Mouse (Mus musculus) stomach, postnatal 0 days (tissue): ENCODE data around the gene Ppid. TPM values are rescaled to one million over a fixed set of nuclear protein-coding genes. Genes with fewer than 3 reads are reported as not detected.

ENCODE experiments used
- ATAC-seq: fragments of 200-750 bp; cut with Nextera tagmentation; 2 replicates; pipeline ENCODE4 v1.8.0; 2017; ENCODE audit not compliant: low FRiP score, low TSS enrichment
- DNase-seq: peaks from one replicate; pipeline ENCODE4 v3.0.0-alpha.2; 2016; ENCODE audit warnings: low spot score
- H3K27ac ChIP-seq: fragments of 300-500 bp; sonication (generic); replicated peaks from 2 replicates; pipeline ENCODE4 v1.5.1; 2014; ENCODE audit warnings: mild to moderate bottlenecking, control low read depth
- H3K27me3 ChIP-seq: fragments of 300-500 bp; sonication (generic); 2 replicates; pipeline ENCODE4 v1.6.1; 2014; ENCODE audit warnings: low read length; ENCODE audit not compliant: control insufficient read depth, insufficient read depth
- H3K36me3 ChIP-seq: fragments of 300-500 bp; sonication (generic); 2 replicates; pipeline ENCODE4 v1.6.1; 2014; ENCODE audit warnings: low read length, mixed read lengths; ENCODE audit not compliant: control insufficient read depth, insufficient read depth
- H3K4me1 ChIP-seq: fragments of 300-500 bp; sonication (generic); replicated peaks from 2 replicates; pipeline ENCODE4 v1.6.1; 2014; ENCODE audit warnings: antibody characterized with exemption; ENCODE audit not compliant: control insufficient read depth, insufficient read depth
- H3K4me2 ChIP-seq: fragments of 300-500 bp; sonication (generic); replicated peaks from 2 replicates; pipeline ENCODE4 v1.6.1; 2014; ENCODE audit warnings: low read depth, mild to moderate bottlenecking, control low read depth, moderate library complexity
- H3K4me3 ChIP-seq: fragments of 300-500 bp; sonication (generic); 2 replicates; pipeline ENCODE4 v1.5.1; 2014; ENCODE audit warnings: low read depth, low read length, control low read depth
- H3K9ac ChIP-seq: fragments of 300-500 bp; sonication (generic); 2 replicates; pipeline ENCODE4 v1.6.1; 2014; ENCODE audit warnings: mild to moderate bottlenecking, low read length, control low read depth, mixed read lengths
- H3K9me3 ChIP-seq: fragments of 300-500 bp; sonication (generic); 2 replicates; pipeline ENCODE4 v1.6.1; 2016; ENCODE audit warnings: low read length; ENCODE audit not compliant: control insufficient read depth
- CTCF ChIP-seq: IDR thresholded peaks from 2 replicates; pipeline ENCODE4 v1.5.1; 2016; ENCODE audit warnings: antibody characterized with exemption, low read depth, mild to moderate bottlenecking, moderate library complexity
- EP300 ChIP-seq: optimal IDR thresholded peaks from 2 replicates; pipeline ENCODE3; 2016; ENCODE audit warnings: antibody characterized with exemption
- WGBS: fragments of 180-500 bp; shearing (Covaris S2); extraction: QIAGEN DNeasy Blood & Tissue Kit; methylation state at CpG from one replicate; pipeline ENCODE4 v1.1.7; 2014; 5-methylcytosine and 5-hydroxymethylcytosine counted together
- polyA plus RNA-seq: library from polyadenylated mRNA; unstranded; fragments of >200 nt; fragmentation: Nextera tagmentation; extraction: Ambion mirVana; gene quantifications from 2 replicates; pipeline ENCODE4 v1.2.1, GENCODE M21; 2015

Ppid gene
- polyA plus RNA-seq, 1 experiment from 2014 or later, result 38.3 TPM

DNA sequence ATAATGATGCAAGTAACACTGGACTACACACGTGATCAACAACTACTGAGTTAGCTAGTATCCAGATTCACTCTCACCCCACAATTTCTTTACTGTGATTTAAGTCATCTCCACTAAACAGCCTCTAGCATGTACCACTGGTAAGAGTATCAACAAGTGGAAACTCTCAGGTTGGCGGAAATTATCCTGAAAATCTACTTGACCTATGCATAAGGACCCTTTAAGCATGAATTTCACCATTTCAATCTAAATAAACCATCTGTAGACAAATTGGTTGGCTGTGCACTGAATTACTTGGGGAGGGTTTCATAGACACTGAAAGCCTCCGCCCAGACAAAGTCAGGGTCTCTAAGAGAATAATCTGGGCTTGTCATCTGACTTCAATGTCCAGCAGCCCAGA lies 37.4 kb upstream of the Ppid start:
- no peaks in the 10 kb centered on the region for H3K36me3 ChIP-seq
- no peak for TF ChIP-seq CTCF
- TF ChIP-seq EP300, result no peak
- no peaks in the 10 kb centered on the region for H3K4me1 ChIP-seq
- H3K9me3 ChIP-seq, result no peaks in the 10 kb centered on the region
- DNase-seq, result no peak
- WGBS, result 95% methylated on average over 3 of the region's 3 CpGs
- no peak overlapping the region for H3K4me2 ChIP-seq
- no peak overlapping the region for H3K27ac ChIP-seq
- H3K27me3 ChIP-seq, result no peaks in the 10 kb centered on the region
- no peak overlapping the region for H3K4me3 ChIP-seq
- H3K9ac ChIP-seq, result no peak overlapping the region
- ATAC-seq, result no peak

DNA sequence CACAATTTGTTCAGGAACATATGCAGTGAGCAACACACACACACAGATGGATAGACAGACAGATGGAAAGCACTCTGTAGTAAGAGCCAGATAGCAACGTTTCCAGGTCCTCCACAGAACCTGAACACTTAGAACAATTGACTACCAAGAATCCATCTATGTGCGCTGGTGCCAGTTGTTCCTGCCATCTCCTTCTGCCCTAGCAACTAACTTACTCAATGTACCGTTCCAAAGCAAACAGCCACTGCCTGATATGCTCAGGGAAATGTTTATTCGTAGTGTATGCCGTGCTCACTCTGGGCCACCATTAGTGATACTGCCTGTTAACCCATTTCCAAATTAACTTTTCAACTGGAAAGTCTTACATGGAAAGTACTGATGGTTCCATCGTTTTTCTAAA lies 36.1 kb upstream of the Ppid start:
- ATAC-seq (no peak), DNase-seq (no peak)
- H3K27ac ChIP-seq, result no peak overlapping the region
- no peak for TF ChIP-seq EP300
- TF ChIP-seq CTCF, result no peak
- no peak overlapping the region for H3K9ac ChIP-seq
- no peak overlapping the region for H3K4me3 ChIP-seq
- H3K4me2 ChIP-seq, result no peak overlapping the region
- no peaks in the 10 kb centered on the region for H3K36me3 ChIP-seq
- WGBS, result 68% methylated on average over 6 of the region's 6 CpGs
- no peaks in the 10 kb centered on the region for H3K27me3 ChIP-seq
- H3K4me1 ChIP-seq, result no peaks in the 10 kb centered on the region
- H3K9me3 ChIP-seq, result no peaks in the 10 kb centered on the region

DNA sequence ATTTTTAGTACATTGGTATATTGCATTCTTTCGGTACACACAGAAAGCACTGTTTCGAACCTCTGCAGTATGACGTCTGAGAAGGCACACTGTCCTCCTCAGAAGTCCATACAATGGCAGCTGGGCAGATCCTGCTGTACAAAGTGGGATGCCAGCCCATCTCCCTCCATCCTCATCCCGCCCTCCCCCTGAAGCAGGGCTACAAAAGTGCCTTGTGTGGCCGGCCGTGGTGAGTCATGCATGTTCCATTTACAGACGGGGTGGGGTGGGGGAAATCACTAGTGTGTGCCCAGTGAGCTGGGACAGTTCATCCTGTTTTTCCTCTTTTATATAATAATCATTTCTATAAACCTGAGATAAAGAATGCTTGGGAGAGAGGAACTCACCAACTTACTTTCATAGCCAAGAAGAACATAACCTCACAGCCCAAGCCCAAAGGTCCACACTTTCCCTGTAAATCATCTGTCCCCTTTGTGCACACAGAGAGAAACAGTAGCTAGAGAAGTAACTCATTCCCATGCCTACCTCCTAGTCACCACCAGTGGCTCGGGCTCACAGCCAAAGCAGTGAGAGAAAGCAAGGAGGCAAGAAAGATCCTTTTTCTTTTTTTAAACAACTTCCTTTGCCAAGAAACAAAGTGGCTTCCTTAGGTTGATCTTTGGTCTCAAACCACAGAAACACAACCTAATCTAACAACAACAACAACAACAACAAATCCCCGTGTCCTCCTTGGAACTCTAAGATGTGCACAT lies 31.9 kb upstream of the Ppid start:
- ATAC-seq, result peak; percentile 93
- TF ChIP-seq CTCF, result no peak
- no peak for TF ChIP-seq EP300
- peak overlapping the region; percentile 74 for H3K27ac ChIP-seq
- H3K9ac ChIP-seq, result no peak overlapping the region
- DNase-seq, result peak; percentile 73
- no peaks in the 10 kb centered on the region for H3K4me1 ChIP-seq
- no peak overlapping the region for H3K4me3 ChIP-seq
- H3K27me3 ChIP-seq, result no peaks in the 10 kb centered on the region
- no peaks in the 10 kb centered on the region for H3K9me3 ChIP-seq
- WGBS, result 50% methylated on average over 9 of the region's 9 CpGs
- peak overlapping the region; percentile 14; the same call in 1 of the 2 replicates for H3K4me2 ChIP-seq
- H3K36me3 ChIP-seq, result no peaks in the 10 kb centered on the region

DNA sequence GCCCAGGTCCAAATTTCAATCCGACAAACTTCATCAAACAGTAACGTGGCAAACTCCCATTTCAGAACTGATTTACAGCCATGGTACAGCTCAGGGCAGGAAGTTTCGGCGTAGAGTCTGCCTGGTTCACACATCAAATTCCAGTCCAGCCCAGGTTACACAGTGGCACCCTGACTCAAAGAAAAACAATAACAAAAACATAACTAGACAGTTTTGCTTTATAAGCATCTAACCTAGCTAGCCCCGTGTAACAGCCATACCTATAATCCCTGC lies 31.4 kb upstream of the Ppid start:
- 54% methylated on average over 5 of the region's 5 CpGs for WGBS
- DNase-seq, result no peak
- peak overlapping the region; percentile 14; the same call in 1 of the 2 replicates for H3K4me2 ChIP-seq

DNA sequence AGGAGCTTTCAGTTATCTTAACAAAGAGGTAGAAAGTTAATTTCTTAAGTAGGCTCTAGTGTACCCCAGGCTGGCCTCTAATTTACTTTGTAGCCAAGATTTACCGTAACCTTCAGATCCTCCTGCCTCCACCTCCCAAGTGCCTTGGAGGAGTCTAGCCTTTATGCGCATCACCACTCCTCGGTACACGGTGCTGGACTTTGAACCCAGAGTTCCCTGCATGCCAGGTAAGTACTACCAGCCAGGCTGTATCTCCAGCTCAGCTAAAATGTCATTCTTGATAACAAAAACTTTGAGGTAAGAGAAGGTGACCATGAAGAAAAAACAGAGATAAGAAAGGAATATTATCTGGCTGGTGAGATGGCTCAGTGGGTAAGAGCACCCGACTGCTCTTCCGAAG lies 30.6 kb upstream of the Ppid start:
- Histone ChIP-seq H3K27me3 (no peaks in the 10 kb centered on the region), H3K4me1 (no peaks in the 10 kb centered on the region), H3K9ac (no peak overlapping the region), H3K9me3 (no peaks in the 10 kb centered on the region), H3K36me3 (no peaks in the 10 kb centered on the region), H3K27ac (no peak overlapping the region), H3K4me2 (no peak overlapping the region), H3K4me3 (no peak overlapping the region)
- 85% methylated on average over 6 of the region's 6 CpGs for WGBS
- TF ChIP-seq EP300, result no peak
- no peak for TF ChIP-seq CTCF
- ATAC-seq (no peak), DNase-seq (no peak)

More for the DNA sequence above, 31.4 kb upstream of the Ppid start:
- TF ChIP-seq CTCF, result no peak
- Histone ChIP-seq H3K4me3 (no peak overlapping the region), H3K9ac (no peak overlapping the region), H3K4me1 (no peaks in the 10 kb centered on the region), H3K27ac (peak overlapping the region; percentile 74), H3K36me3 (no peaks in the 10 kb centered on the region), H3K9me3 (no peaks in the 10 kb centered on the region), H3K27me3 (no peaks in the 10 kb centered on the region)
- ATAC-seq, result no peak

DNA sequence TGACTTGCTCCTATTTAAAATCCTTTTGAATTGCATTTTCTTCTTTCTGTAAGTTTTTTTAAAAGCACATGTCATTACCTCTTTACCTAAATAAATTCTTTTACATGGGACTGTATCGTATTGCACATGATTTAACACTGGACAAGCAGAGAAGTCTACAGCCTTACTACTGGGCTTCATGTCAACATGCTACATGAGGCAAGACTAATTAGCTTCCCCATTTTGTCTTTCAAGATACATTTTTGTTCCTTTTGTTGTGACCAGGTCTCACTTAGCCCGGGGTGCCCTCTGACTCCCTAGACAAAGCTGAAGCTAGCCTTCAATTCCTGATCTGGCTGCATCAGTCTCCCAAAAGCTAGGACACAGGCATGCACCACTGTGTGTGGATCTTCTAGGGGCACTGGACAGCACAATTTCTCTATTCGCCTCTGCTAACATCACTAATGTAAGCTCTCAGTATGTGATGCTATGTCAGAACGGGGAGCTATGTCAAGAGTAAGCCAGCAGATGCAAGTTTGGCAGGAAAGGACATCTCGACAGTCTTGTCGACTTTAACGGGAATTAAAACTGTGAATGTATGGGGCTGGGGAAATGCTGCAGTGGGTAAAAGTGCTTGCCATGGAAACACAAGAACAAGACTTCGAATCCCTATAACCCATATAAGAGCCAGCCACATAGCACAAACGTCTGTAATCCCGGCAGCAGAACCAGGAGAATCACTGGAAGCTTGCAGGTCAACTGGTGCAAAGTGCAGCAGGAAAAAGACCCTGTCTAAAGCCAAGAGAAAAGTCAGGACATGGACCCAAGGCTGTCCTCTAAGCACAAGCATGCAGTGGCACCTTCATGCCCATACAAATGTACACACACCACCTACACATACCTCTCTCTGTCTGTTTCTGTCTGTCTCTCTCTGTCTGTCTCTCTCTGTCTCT lies 29.1 kb upstream of the Ppid start:
- ATAC-seq (no peak), DNase-seq (no peak)
- Histone ChIP-seq H3K27ac (no peak overlapping the region), H3K27me3 (no peaks in the 10 kb centered on the region), H3K4me2 (no peak overlapping the region), H3K36me3 (no peaks in the 10 kb centered on the region), H3K9ac (no peak overlapping the region), H3K4me3 (no peak overlapping the region), H3K9me3 (no peaks in the 10 kb centered on the region), H3K4me1 (no peaks in the 10 kb centered on the region)
- TF ChIP-seq CTCF, result no peak
- 80% methylated on average over 10 of the region's 10 CpGs for WGBS
